Mouse (Mus musculus) heart, adult 18-20 months (tissue): ENCODE results near the gene Olfr550. TPM values are rescaled to one million over a fixed set of nuclear protein-coding genes. Genes with fewer than 3 reads are reported as not detected.
"Not testable (repeated sequence)": the region's sequence is repeated elsewhere in the genome, so short reads cannot be mapped to it uniquely, and the experiment has no call there.

Experiments used
- DNase-seq, 2 experiments: peaks; one replicate each; pipeline ENCODE4 v3.0.0; 2021 to 2022; ENCODE audit warnings: mixed read lengths in 1 of 2
- long read RNA-seq, 2 experiments: library from polyadenylated mRNA; stranded (forward); transcript quantifications; one replicate each; pipeline ENCODE4 v2.0.0; 2021
- total RNA-seq, 2 experiments: library from RNA; stranded (reverse); gene quantifications; 2 replicates each; pipeline ENCODE4 v1.2.3; 2021

Gene Olfr550
- under 1 TPM; 0.05 to 0.18 TPM for total RNA-seq
- long read RNA-seq, experiment 1, result 0 reads
- long read RNA-seq, experiment 2, result 0 reads

GRCm38 (mm10) chr7:102571142-102571541, at the start of gene Olfr550:
Olfr550 (plus strand) TSS chr7:102571442.
- peak; percentile 11 to 21 for DNase-seq

- no peak for DNase-seq
Measured at GRCm38 (mm10) chr7:102529052-102529451, 42.2 kb upstream of the Olfr550 start.

- DNase-seq, result no peak
Measured at GRCm38 (mm10) chr7:102534449-102534848, 36.8 kb upstream of the Olfr550 start, which contains the start of gene Olfr547. Olfr547 (plus strand) TSS chr7:102534749.

- DNase-seq, result no peak
Measured at GRCm38 (mm10) chr7:102540596-102540995, 30.6 kb upstream of the Olfr550 start, which contains the start of gene Olfr548-ps1. Olfr548-ps1 (plus strand) TSS chr7:102540896.

- DNase-seq, result no peak
Measured at GRCm38 (mm10) chr7:102541251-102541650, 30.0 kb upstream of the Olfr550 start.

GRCm38 (mm10) chr7:102549570-102549969, 21.7 kb upstream of the Olfr550 start, which contains the start of gene Olfr549:
Olfr549 (plus strand) TSS chr7:102549870.
- DNase-seq, result no peak

GRCm38 (mm10) chr7:102553279-102553678, 18.0 kb upstream of the Olfr550 start:
- no peak for DNase-seq

GRCm38 (mm10) chr7:102564999-102565997, 5.9 kb upstream of the Olfr550 start, which contains the start of gene Trim21:
Trim21 (minus strand) TSS chr7:102565486.
- peak; percentile 96 to 97 for DNase-seq

GRCm38 (mm10) chr7:102566219-102566618, 5.0 kb upstream of the Olfr550 start:
- DNase-seq, result no peak

- no peak for DNase-seq
Measured at GRCm38 (mm10) chr7:102573174-102573830, 2.1 kb downstream of the Olfr550 start.

GRCm38 (mm10) chr7:102575998-102576397, 4.8 kb downstream of the Olfr550 start:
- DNase-seq, result no peak

GRCm38 (mm10) chr7:102591786-102592185, 20.5 kb downstream of the Olfr550 start, which contains the start of gene Olfr551:
Olfr551 (minus strand) TSS chr7:102591886.
- DNase-seq, result no peak

GRCm38 (mm10) chr7:102597378-102598031, 26.3 kb downstream of the Olfr550 start, which contains the start of gene Olfr552:
Olfr552 (plus strand) TSS chr7:102597770.
- DNase-seq, result no peak

- no peak for DNase-seq
Measured at GRCm38 (mm10) chr7:102618118-102618517, 46.9 kb downstream of the Olfr550 start, which contains the start of gene Olfr553. Olfr553 (minus strand) TSS chr7:102618218.

GRCm38 (mm10) chr7:102619608-102620007, 48.4 kb downstream of the Olfr550 start:
- DNase-seq, result peak; percentile 36 to 43

GRCm38 (mm10) chr7:102620368-102620767, 49.1 kb downstream of the Olfr550 start:
- DNase-seq, result not testable (repeated sequence)

Other genes starting within 250 kb of the Olfr550 start
- 10 to 100 TPM in 1 of 2 experiments, 1 to 10 TPM in 1; 9.5 to 10.1 TPM for gene Rrm1, start 129.7 kb upstream of the Olfr550 start, total RNA-seq
- gene Olfr543, start 89.8 kb upstream of the Olfr550 start, total RNA-seq, result not detected
- not detected for gene Olfr544, start 83.1 kb upstream of the Olfr550 start, total RNA-seq
- not detected for gene Olfr545, start 71.9 kb upstream of the Olfr550 start, total RNA-seq
- gene Olfr547, start 36.7 kb upstream of the Olfr550 start, total RNA-seq, result not detected
- gene Olfr548-ps1, start 30.5 kb upstream of the Olfr550 start, total RNA-seq, result not detected
- not detected for gene Olfr549, start 21.6 kb upstream of the Olfr550 start, total RNA-seq
- gene Trim21, start 6.0 kb upstream of the Olfr550 start, total RNA-seq, result 1 to 10 TPM; 5.3 TPM
- gene Olfr551, start 20.4 kb downstream of the Olfr550 start, total RNA-seq, result not detected
- under 1 TPM; 0.10 to 0.23 TPM for gene Olfr552, start 26.3 kb downstream of the Olfr550 start, total RNA-seq
- not detected for gene Olfr553, start 46.8 kb downstream of the Olfr550 start, total RNA-seq
- gene Olfr554, start 67.0 kb downstream of the Olfr550 start, total RNA-seq, result not detected
- not detected for gene Olfr555, start 87.4 kb downstream of the Olfr550 start, total RNA-seq
- gene Olfr556, start 93.5 kb downstream of the Olfr550 start, total RNA-seq, result not detected
- gene Trim68, start 115.9 kb downstream of the Olfr550 start, total RNA-seq, result 1 to 10 TPM; 6.7 to 8.5 TPM
- gene Olfr557, start 124.5 kb downstream of the Olfr550 start, total RNA-seq, result not detected
- gene Olfr558, start 130.8 kb downstream of the Olfr550 start, total RNA-seq, result 1 to 10 TPM; 2.3 TPM
- not detected for gene Olfr33, start 147.6 kb downstream of the Olfr550 start, total RNA-seq
- gene Olfr559, start 156.0 kb downstream of the Olfr550 start, total RNA-seq, result not detected
- gene Olfr560, start 187.9 kb downstream of the Olfr550 start, total RNA-seq, result not detected
- under 1 TPM; 0.49 to 0.60 TPM for gene Olfr78, start 188.0 kb downstream of the Olfr550 start, total RNA-seq
- not detected for gene Olfr561, start 199.8 kb downstream of the Olfr550 start, total RNA-seq
- not detected for gene Olfr564, start 232.0 kb downstream of the Olfr550 start, total RNA-seq